Mouse (Mus musculus) thymus, adult 2 months (tissue): ENCODE data around the gene Lrp6. TPM values are rescaled to one million over a fixed set of nuclear protein-coding genes. Genes with fewer than 3 reads are reported as not detected.

Experiments
- DNase-seq: peaks from one replicate; pipeline ENCODE4 v3.0.0; 2021
- H3K27ac ChIP-seq: fragments of 200-500 bp; 2 replicates; pipeline ENCODE4 v1.5.1; 2012; ENCODE audit warnings: low read length, control low read depth; ENCODE audit not compliant: control insufficient read depth, insufficient read depth
- H3K27me3 ChIP-seq: fragments of 200-500 bp; 2 replicates; pipeline ENCODE4 v1.6.1; 2012; ENCODE audit warnings: mild to moderate bottlenecking, low read length, moderate library complexity, mixed read lengths; ENCODE audit not compliant: control insufficient read depth, insufficient read depth
- H3K36me3 ChIP-seq: fragments of 200-500 bp; 2 replicates; pipeline ENCODE4 v1.6.1; 2012; ENCODE audit warnings: mild to moderate bottlenecking, low read length, moderate library complexity; ENCODE audit not compliant: control insufficient read depth, insufficient read depth
- H3K4me1 ChIP-seq: fragments of 200-500 bp; replicated peaks from 2 replicates; pipeline ENCODE4 v1.6.1; 2012; ENCODE audit warnings: low read length; ENCODE audit not compliant: control insufficient read depth, insufficient read depth
- H3K4me3 ChIP-seq: fragments of 200-500 bp; 2 replicates; pipeline ENCODE4 v1.5.1; 2012; ENCODE audit warnings: mild to moderate bottlenecking, low read length, control low read depth, moderate library complexity; ENCODE audit not compliant: control insufficient read depth, insufficient read depth
- CTCF ChIP-seq: fragments of 200-500 bp; IDR thresholded peaks from 2 replicates; pipeline ENCODE4 v1.5.1; 2012; ENCODE audit warnings: mild to moderate bottlenecking, control low read depth, low read length, moderate library complexity, borderline replicate concordance; ENCODE audit not compliant: control insufficient read depth, poor library complexity, insufficient read depth; ENCODE audit errors: extremely low read depth
- POLR2A ChIP-seq: fragments of 200-500 bp; IDR thresholded peaks from 2 replicates; pipeline ENCODE4 v1.6.1; 2012; ENCODE audit warnings: mild to moderate bottlenecking, low read length, control low read depth, moderate library complexity; ENCODE audit not compliant: control insufficient read depth, poor library complexity, insufficient read depth; ENCODE audit errors: extremely low read depth
- WGBS: fragments of 180-500 bp; shearing (Covaris S2); methylation state at CpG from one replicate; pipeline ENCODE4 v1.1.7; 2018; 5-methylcytosine and 5-hydroxymethylcytosine counted together
- polyA plus RNA-seq: library from polyadenylated mRNA; depleted of rRNA; stranded (reverse); fragments of >200 nt; gene quantifications from 2 replicates; pipeline ENCODE4 v1.2.3, GENCODE M21; 2012

Lrp6 gene
- polyA plus RNA-seq, 1 experiment: 28.3 TPM

GRCm38 (mm10) chr6:134417886-134418285, 148.9 kb downstream of the Lrp6 start:
- 91% methylated on average over 3 of the region's 3 CpGs for WGBS

GRCm38 (mm10) chr6:134416556-134417105, 150.1 kb downstream of the Lrp6 start:
- H3K27me3 ChIP-seq: no peaks in the 10 kb centered on the region

More at GRCm38 (mm10) chr6:134417886-134418285, 148.9 kb downstream of the Lrp6 start:
- DNase-seq: no peak
- H3K27ac ChIP-seq: no peak overlapping the region
- H3K27me3 ChIP-seq: no peaks in the 10 kb centered on the region
- TF ChIP-seq CTCF (no peak), POLR2A (no peak)
- H3K36me3 ChIP-seq: no peaks in the 10 kb centered on the region
- H3K4me1 ChIP-seq: peaks cover 14% of the 10 kb centered on the region
- no peak overlapping the region for H3K4me3 ChIP-seq

GRCm38 (mm10) chr6:134414532-134414883, 152.3 kb downstream of the Lrp6 start:
- DNase-seq: no peak
- WGBS: 27% methylated on average over 4 of the region's 4 CpGs
- Histone ChIP-seq H3K4me1 (peaks cover 14% of the 10 kb centered on the region), H3K36me3 (no peaks in the 10 kb centered on the region), H3K4me3 (peak overlapping the region; percentile 18), H3K27ac (peak overlapping the region; percentile 27; the same call in 1 of the 2 replicates), H3K27me3 (no peaks in the 10 kb centered on the region)
- TF ChIP-seq CTCF (no peak), POLR2A (no peak)

More at GRCm38 (mm10) chr6:134416556-134417105, 150.1 kb downstream of the Lrp6 start:
- Histone ChIP-seq H3K4me1 (peaks cover 14% of the 10 kb centered on the region), H3K27ac (no peak overlapping the region), H3K4me3 (no peak overlapping the region), H3K36me3 (no peaks in the 10 kb centered on the region)
- WGBS: 95% methylated on average over 3 of the region's 3 CpGs
- no peak for DNase-seq
- TF ChIP-seq POLR2A: no peak
- TF ChIP-seq CTCF: no peak

- DNase-seq: peak; percentile 67
- Histone ChIP-seq H3K27ac (peak overlapping the region; percentile 27; the same call in 1 of the 2 replicates), H3K4me1 (peaks cover 14% of the 10 kb centered on the region)
These were observed 152.8 kb downstream of the Lrp6 start for GRCm38 (mm10) chr6:134413706-134414531.

GRCm38 (mm10) chr6:134407226-134407625, 159.5 kb downstream of the Lrp6 start:
- H3K27me3 ChIP-seq: no peaks in the 10 kb centered on the region
- no peaks in the 10 kb centered on the region for H3K4me1 ChIP-seq
- H3K4me3 ChIP-seq: no peak overlapping the region
- H3K27ac ChIP-seq: no peak overlapping the region
- no peak for DNase-seq
- no peak for TF ChIP-seq POLR2A
- TF ChIP-seq CTCF: no peak
- WGBS: 90% methylated on average over 5 of the region's 5 CpGs
- H3K36me3 ChIP-seq: no peaks in the 10 kb centered on the region

More at GRCm38 (mm10) chr6:134413706-134414531, 152.8 kb downstream of the Lrp6 start:
- 25% methylated on average over 18 of the region's 18 CpGs for WGBS
- Histone ChIP-seq H3K36me3 (no peaks in the 10 kb centered on the region), H3K4me3 (peak overlapping the region; percentile 18), H3K27me3 (no peaks in the 10 kb centered on the region)
- TF ChIP-seq POLR2A (no peak), CTCF (no peak)

- no peak for DNase-seq
- TF ChIP-seq POLR2A: no peak
- no peak for TF ChIP-seq CTCF
- no peaks in the 10 kb centered on the region for H3K27me3 ChIP-seq
- WGBS: 95% methylated on average over 9 of the region's 9 CpGs
- H3K4me1 ChIP-seq: no peaks in the 10 kb centered on the region
- no peak overlapping the region for H3K4me3 ChIP-seq
- H3K36me3 ChIP-seq: no peaks in the 10 kb centered on the region
- H3K27ac ChIP-seq: no peak overlapping the region
These were observed 163.1 kb downstream of the Lrp6 start for GRCm38 (mm10) chr6:134403684-134404070.
